Mouse (Mus musculus) lung, adult 10 weeks (tissue): ENCODE measurements around the gene Morn5. TPM values are rescaled to one million over a fixed set of nuclear protein-coding genes. Genes with fewer than 3 reads are reported as not detected.

Experiments
- polyA plus RNA-seq: library from polyadenylated mRNA; stranded (reverse); fragments of 350-450 nt; fragmentation: Illumina TruSeq; extraction: RNeasy Lipid Tissue Mini Kit (QIAGEN cat#74804); gene quantifications from one replicate; pipeline ENCODE4 v1.2.3, GENCODE M21; 2014; ENCODE audit warnings: low read depth, low replicate concordance; ENCODE audit not compliant: insufficient read depth

The Morn5 gene
- polyA plus RNA-seq: 7.8 TPM

GRCm38 (mm10) chr2:36048748-36049566, at the start of gene Morn5, which contains the start of gene Ndufa8:
Gene Morn5 (plus strand): TSS chr2:36049458.
Gene Ndufa8 (minus strand): TSS chr2:36049406.

GRCm38 (mm10) chr2:36104956-36105741, 55.9 kb downstream of the Morn5 start, which contains the start of gene Lhx6:
Gene Lhx6 (minus strand): TSS chr2:36105408.

Other genes with a start within 250 kb of the Morn5 start
- gene Ttll11, start 69.5 kb upstream of the Morn5 start, polyA plus RNA-seq: 0.70 TPM
- gene Ndufa8, start 52 bp upstream of the Morn5 start, polyA plus RNA-seq: 131 TPM
- 0.77 TPM for gene Lhx6, start 56.0 kb downstream of the Morn5 start, polyA plus RNA-seq
- gene Mrrf, start 86.9 kb downstream of the Morn5 start, polyA plus RNA-seq: 12.9 TPM
- gene Rbm18, start 87.3 kb downstream of the Morn5 start, polyA plus RNA-seq: 26.6 TPM
- gene Ptgs1, start 181.0 kb downstream of the Morn5 start, polyA plus RNA-seq: 25.0 TPM